Mouse (Mus musculus): ENCODE data around the gene Mfap3. TPM values are rescaled to one million over a fixed set of nuclear protein-coding genes. Genes with fewer than 3 reads are reported as not detected.
A peak's percentile ranks its signal among the peaks of the same experiment; 100 is the strongest.

The Mfap3 gene
- polyA plus RNA-seq, 1 experiment from 2014 or later = 56.3 TPM

- peaks cover 87% of the 10 kb centered on the region for H3K36me3 ChIP-seq
- H3K4me2 ChIP-seq (replicated peaks) = no peak overlapping the region
- no peaks in the 10 kb centered on the region for H3K9me3 ChIP-seq
- no peaks in the 10 kb centered on the region for H3K4me1 ChIP-seq
- WGBS = 40% methylated on average over 6 of the region's 6 CpGs
- ATAC-seq (ENCODE audit: low FRiP score, low read depth) = no peak
- no peak overlapping the region for H3K27ac ChIP-seq
- H3K4me3 ChIP-seq = no peak overlapping the region
- H3K9ac ChIP-seq = no peak overlapping the region
- H3K27me3 ChIP-seq = no peaks in the 10 kb centered on the region
These were observed 11.6 kb upstream of the Mfap3 start for GRCm38 (mm10) chr11:57506899-57507298.

- 88% methylated on average over 5 of the region's 5 CpGs for WGBS
- Histone ChIP-seq H3K9me3 (no peaks in the 10 kb centered on the region), H3K9ac (no peak overlapping the region), H3K4me1 (peaks cover 16% of the 10 kb centered on the region), H3K4me2 (replicated peaks) (no peak overlapping the region), H3K27ac (no peak overlapping the region), H3K27me3 (no peaks in the 10 kb centered on the region), H3K36me3 (peaks cover 40% of the 10 kb centered on the region), H3K4me3 (no peak overlapping the region)
- ATAC-seq (ENCODE audit: low FRiP score, low read depth) = no peak
These were observed 3.2 kb upstream of the Mfap3 start for GRCm38 (mm10) chr11:57515218-57515617.

DNA sequence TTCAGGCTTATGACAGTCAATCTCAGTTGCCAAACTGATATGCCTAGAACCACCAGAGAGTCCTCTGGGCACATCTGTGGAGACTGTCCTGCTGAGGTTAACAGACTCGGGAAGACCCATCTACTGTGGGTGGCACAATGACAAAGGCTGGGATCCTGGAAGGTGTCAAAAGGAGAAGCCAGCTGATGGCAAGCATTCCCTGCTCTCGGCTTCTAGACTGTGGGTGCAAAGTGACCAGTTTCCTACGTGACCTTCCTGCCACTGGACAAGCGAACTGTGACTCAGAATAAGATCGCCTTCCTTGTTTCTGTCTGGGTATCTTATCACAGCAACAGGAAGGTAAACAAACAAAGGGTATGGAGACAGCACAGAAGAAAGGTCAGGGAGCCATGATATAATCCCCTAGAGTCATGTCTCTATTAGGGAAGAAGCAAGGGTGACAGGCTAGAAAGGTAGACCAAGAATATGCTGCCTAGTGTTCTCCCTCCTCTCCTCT, 1.5 kb upstream of the Mfap3 start:
- Histone ChIP-seq H3K9ac (no peak overlapping the region), H3K27me3 (no peaks in the 10 kb centered on the region), H3K4me1 (peaks cover 16% of the 10 kb centered on the region), H3K36me3 (peaks cover 39% of the 10 kb centered on the region), H3K4me2 (replicated peaks) (peak overlapping the region; percentile 71), H3K4me3 (peak overlapping the region; percentile 92; the same call in 1 of the 2 replicates), H3K27ac (no peak overlapping the region), H3K9me3 (no peaks in the 10 kb centered on the region)
- ATAC-seq (ENCODE audit: low FRiP score, low read depth) = no peak
- WGBS = 68% methylated on average over 5 of the region's 5 CpGs

- H3K36me3 ChIP-seq = peaks cover 37% of the 10 kb centered on the region
- under 1% methylated on average over 15 of the region's 16 CpGs for WGBS
- peak overlapping the region; percentile 85; the same call in 1 of the 2 replicates for H3K27ac ChIP-seq
These were observed 286 bp downstream of the Mfap3 start for GRCm38 (mm10) chr11:57518751-57519148.

DNA sequence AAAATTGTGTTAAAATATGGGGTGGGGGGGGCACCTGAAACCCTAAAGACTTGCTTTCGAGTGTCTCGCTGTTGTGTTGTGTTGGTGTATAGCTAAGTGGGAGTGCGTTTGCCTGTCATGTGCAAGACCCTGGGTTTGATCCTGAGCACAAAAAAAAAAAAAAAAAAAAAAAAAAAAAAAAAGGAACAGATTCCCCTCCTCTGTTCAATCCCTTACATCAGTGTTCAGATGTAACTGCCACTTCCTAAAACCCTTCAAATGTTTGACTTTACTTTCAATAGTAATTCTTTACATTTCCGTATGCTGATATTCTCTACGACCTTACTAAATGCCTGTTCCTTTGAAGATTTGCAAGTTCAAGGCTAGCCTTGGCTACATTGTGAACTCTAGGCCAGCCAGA, 840 bp downstream of the Mfap3 start:
- H3K4me1 ChIP-seq = peaks cover 16% of the 10 kb centered on the region
- H3K4me3 ChIP-seq = peak overlapping the region; percentile 92
- peak overlapping the region; percentile 71 for H3K4me2 ChIP-seq (replicated peaks)
- 73% methylated on average over 5 of the region's 5 CpGs for WGBS
- peak overlapping the region; percentile 83 for H3K9ac ChIP-seq
- H3K9me3 ChIP-seq = no peaks in the 10 kb centered on the region
- no peaks in the 10 kb centered on the region for H3K27me3 ChIP-seq
- peaks cover 34% of the 10 kb centered on the region for H3K36me3 ChIP-seq
- ATAC-seq (ENCODE audit: low FRiP score, low read depth) = no peak
- no peak overlapping the region for H3K27ac ChIP-seq

More at GRCm38 (mm10) chr11:57518751-57519148, 286 bp downstream of the Mfap3 start:
- Histone ChIP-seq H3K27me3 (no peaks in the 10 kb centered on the region), H3K4me2 (replicated peaks) (peak overlapping the region; percentile 71), H3K4me1 (peaks cover 16% of the 10 kb centered on the region), H3K4me3 (peak overlapping the region; percentile 92), H3K9ac (peak overlapping the region; percentile 83), H3K9me3 (no peaks in the 10 kb centered on the region)
- peak; percentile 64 for ATAC-seq (ENCODE audit: low FRiP score, low read depth)

- H3K9me3 ChIP-seq = no peaks in the 10 kb centered on the region
- H3K27me3 ChIP-seq = no peaks in the 10 kb centered on the region
- H3K36me3 ChIP-seq = peaks cover 34% of the 10 kb centered on the region
- H3K4me1 ChIP-seq = peaks cover 16% of the 10 kb centered on the region
- 98% methylated on average over 3 of the region's 3 CpGs for WGBS
- no peak overlapping the region for H3K9ac ChIP-seq
- H3K27ac ChIP-seq = no peak overlapping the region
- no peak overlapping the region for H3K4me2 ChIP-seq (replicated peaks)
- H3K4me3 ChIP-seq = no peak overlapping the region
- ATAC-seq (ENCODE audit: low FRiP score, low read depth) = no peak
These were observed 2.7 kb downstream of the Mfap3 start for GRCm38 (mm10) chr11:57521206-57521605.

- H3K27ac ChIP-seq = no peak overlapping the region
- 87% methylated on average over 7 of the region's 7 CpGs for WGBS
- no peaks in the 10 kb centered on the region for H3K27me3 ChIP-seq
- no peak for ATAC-seq (ENCODE audit: low FRiP score, low read depth)
- H3K9ac ChIP-seq = no peak overlapping the region
- peaks cover 34% of the 10 kb centered on the region for H3K36me3 ChIP-seq
- H3K4me1 ChIP-seq = peaks cover 13% of the 10 kb centered on the region
- H3K4me3 ChIP-seq = no peak overlapping the region
- H3K4me2 ChIP-seq (replicated peaks) = no peak overlapping the region
- no peaks in the 10 kb centered on the region for H3K9me3 ChIP-seq
These were observed 3.6 kb downstream of the Mfap3 start for GRCm38 (mm10) chr11:57522046-57522445.

DNA sequence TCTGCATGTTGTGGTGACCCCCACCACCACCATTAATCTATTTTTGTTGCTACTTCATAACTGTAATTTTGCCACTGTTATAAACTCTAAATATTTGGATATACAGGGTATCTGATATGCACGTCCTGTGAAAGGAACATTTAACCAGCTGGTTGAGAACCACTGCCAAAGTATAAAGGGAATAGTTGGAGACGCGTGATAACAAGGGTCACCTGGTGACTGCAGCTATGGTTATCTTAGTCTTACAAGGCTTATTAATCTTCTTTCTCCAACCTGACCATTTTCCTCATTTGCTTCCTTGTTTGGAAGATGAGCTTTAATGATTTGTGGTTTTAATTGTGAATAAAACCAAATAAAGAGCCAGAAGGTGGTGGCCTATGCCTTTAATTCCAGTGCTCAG, 5.0 kb downstream of the Mfap3 start:
- no peaks in the 10 kb centered on the region for H3K27me3 ChIP-seq
- peaks cover 6% of the 10 kb centered on the region for H3K4me1 ChIP-seq
- no peak overlapping the region for H3K27ac ChIP-seq
- no peak overlapping the region for H3K9ac ChIP-seq
- no peak overlapping the region for H3K4me2 ChIP-seq (replicated peaks)
- 94% methylated on average over 3 of the region's 3 CpGs for WGBS
- no peaks in the 10 kb centered on the region for H3K9me3 ChIP-seq
- peaks cover 44% of the 10 kb centered on the region for H3K36me3 ChIP-seq
- no peak overlapping the region for H3K4me3 ChIP-seq
- ATAC-seq (ENCODE audit: low FRiP score, low read depth) = no peak

- no peak overlapping the region for H3K27ac ChIP-seq
- H3K4me3 ChIP-seq = no peak overlapping the region
- H3K36me3 ChIP-seq = peaks cover 55% of the 10 kb centered on the region
- H3K27me3 ChIP-seq = no peaks in the 10 kb centered on the region
- no peaks in the 10 kb centered on the region for H3K9me3 ChIP-seq
- no peak for ATAC-seq (ENCODE audit: low FRiP score, low read depth)
- H3K4me2 ChIP-seq (replicated peaks) = no peak overlapping the region
- no peaks in the 10 kb centered on the region for H3K4me1 ChIP-seq
- H3K9ac ChIP-seq = no peak overlapping the region
These were observed 6.1 kb downstream of the Mfap3 start for GRCm38 (mm10) chr11:57524597-57524996.

DNA sequence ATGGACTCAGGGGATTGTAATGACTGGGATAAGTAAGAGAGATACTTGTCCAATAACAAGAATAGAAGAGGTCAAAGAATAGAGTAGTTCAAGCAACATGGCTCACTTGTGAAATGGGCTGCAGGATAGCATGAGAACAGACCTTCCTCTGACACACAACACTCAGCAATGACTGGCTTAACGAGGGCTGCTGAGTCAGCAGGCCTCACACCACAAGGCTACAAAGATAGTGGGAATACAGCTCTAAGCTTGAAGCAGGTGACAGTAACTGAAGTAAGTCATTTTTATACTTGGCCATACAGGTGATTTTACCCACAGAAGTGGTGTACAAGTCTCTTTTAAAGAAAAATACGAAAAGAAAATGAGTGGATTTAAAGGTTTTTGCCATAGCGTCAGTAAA, 7.4 kb downstream of the Mfap3 start:
- Histone ChIP-seq H3K4me2 (replicated peaks) (no peak overlapping the region), H3K4me3 (no peak overlapping the region), H3K27ac (no peak overlapping the region), H3K9me3 (no peaks in the 10 kb centered on the region), H3K36me3 (peaks cover 58% of the 10 kb centered on the region), H3K4me1 (no peaks in the 10 kb centered on the region), H3K27me3 (no peaks in the 10 kb centered on the region), H3K9ac (no peak overlapping the region)
- no peak for ATAC-seq (ENCODE audit: low FRiP score, low read depth)
- 86% methylated on average over 3 of the region's 3 CpGs for WGBS

DNA sequence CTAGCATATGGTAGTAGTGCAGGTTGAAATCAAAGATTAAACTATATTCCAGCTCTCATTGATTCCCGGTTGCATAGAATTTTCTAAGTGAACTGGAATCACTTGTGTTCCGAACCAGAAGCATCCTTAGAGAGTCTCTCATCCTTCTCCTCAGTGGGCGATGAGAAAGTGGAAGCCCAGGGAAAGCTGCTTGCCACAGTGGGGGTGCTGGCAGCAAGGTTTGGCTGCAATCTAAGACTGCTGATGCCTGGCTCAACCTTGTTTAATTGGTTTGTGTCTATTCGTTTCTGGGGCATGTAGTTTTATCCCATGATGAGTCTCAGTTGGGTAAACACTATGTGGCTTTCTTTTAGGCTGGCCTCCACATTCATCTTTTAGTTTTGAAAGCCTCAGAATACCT, 9.0 kb downstream of the Mfap3 start:
- Histone ChIP-seq H3K9ac (no peak overlapping the region), H3K27ac (no peak overlapping the region), H3K27me3 (no peaks in the 10 kb centered on the region), H3K4me2 (replicated peaks) (no peak overlapping the region), H3K4me1 (no peaks in the 10 kb centered on the region), H3K36me3 (peaks cover 58% of the 10 kb centered on the region), H3K9me3 (no peaks in the 10 kb centered on the region), H3K4me3 (no peak overlapping the region)
- 74% methylated on average over 4 of the region's 4 CpGs for WGBS
- ATAC-seq (ENCODE audit: low FRiP score, low read depth) = no peak

DNA sequence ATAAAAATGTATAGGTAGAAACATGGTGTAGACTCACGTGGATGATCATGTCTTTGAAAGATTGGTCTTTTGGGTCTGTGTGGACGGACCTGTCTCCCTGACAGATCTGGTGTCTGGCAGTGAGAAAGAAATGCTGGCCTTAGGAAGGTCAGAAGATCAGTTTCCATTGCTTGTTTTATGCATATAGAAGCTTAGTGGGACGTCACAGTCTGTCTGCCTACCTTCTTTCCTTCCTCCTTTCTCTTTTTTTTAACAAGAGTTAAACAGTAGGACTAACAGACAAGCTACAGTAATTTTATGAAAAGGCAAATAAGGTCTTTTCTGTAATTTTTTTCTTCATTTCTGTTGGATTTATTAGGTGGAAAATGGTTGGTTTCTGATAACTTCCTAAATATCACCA, 10.6 kb downstream of the Mfap3 start:
- Histone ChIP-seq H3K4me3 (no peak overlapping the region), H3K4me2 (replicated peaks) (no peak overlapping the region), H3K36me3 (peaks cover 59% of the 10 kb centered on the region), H3K9ac (no peak overlapping the region), H3K4me1 (no peaks in the 10 kb centered on the region), H3K27me3 (no peaks in the 10 kb centered on the region), H3K27ac (no peak overlapping the region), H3K9me3 (no peaks in the 10 kb centered on the region)
- ATAC-seq (ENCODE audit: low FRiP score, low read depth) = no peak
- 90% methylated on average over 3 of the region's 3 CpGs for WGBS

DNA sequence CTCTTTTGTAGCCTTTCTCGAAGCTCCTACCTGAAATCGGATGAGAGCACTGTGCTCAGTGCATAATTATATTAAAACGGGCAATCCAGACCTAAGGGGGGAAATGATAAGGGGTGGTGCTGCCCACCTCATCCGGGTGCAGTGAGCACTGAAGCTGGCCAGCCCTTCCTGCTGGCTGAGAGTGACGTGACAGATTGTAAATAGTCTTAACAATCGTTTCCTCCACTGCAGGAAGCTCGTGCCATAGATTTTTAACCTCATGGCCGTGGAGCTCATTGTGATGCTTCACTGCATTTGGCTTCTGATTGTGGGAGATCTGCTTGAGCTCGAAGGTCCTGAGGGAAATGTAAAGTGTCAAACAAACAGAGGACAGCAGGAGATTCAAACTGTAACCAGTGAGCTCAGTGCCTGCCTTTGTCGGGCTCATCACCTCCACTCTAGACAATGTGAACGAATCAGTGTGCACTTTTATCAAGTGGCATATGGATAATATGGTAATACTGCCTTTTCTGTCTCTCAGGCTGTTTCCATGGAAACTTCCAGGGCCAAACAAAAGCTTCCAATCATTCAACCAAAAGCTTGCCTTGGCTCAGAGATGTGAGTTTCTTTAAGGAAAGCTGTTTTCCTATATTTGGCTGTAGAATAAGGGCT, 13.0 kb downstream of the Mfap3 start:
- Histone ChIP-seq H3K36me3 (peaks cover 63% of the 10 kb centered on the region), H3K27me3 (no peaks in the 10 kb centered on the region), H3K4me3 (no peak overlapping the region), H3K9me3 (no peaks in the 10 kb centered on the region), H3K4me1 (no peaks in the 10 kb centered on the region), H3K9ac (no peak overlapping the region), H3K4me2 (replicated peaks) (no peak overlapping the region), H3K27ac (no peak overlapping the region)
- WGBS = 81% methylated on average over 11 of the region's 11 CpGs
- ATAC-seq (ENCODE audit: low FRiP score, low read depth) = no peak
